Mouse (Mus musculus): ENCODE measurements around the gene Kcnk2.

- no peak for TF ChIP-seq CTCF (conservative IDR thresholded peaks at IDR 0.05; ENCODE audit: low read length)
- no peak for TF ChIP-seq POU5F1 (IDR thresholded peaks at IDR 0.05; ENCODE audit: borderline replicate concordance, low read length)
- TF ChIP-seq NANOG (IDR thresholded peaks at IDR 0.05; ENCODE audit: borderline replicate concordance, low read length): no peak
Measured at GRCm38 (mm10) chr1:189314495-189314894, 87.6 kb downstream of the Kcnk2 start.

Measured in E14TG2a.4 (cell line).